Comparison of ENCODE assay signal across 15 mouse cellular contexts in genomic region chr2:20563036-20563435, GRCm38 (mm10).
DNase-seq lines count a peak whose midpoint lies in the region; ATAC-seq lines count a peak whose summit lies in the region.
"Had no signal": no experiment of that assay in that cellular context is flagged by ENCODE, and none has a peak within 500 bp of the region (broad histone marks: within the 10 kb centered on the region; RNA-seq: fewer than 3 reads in every experiment).

No protein-coding gene starts in this region.

- no peak overlapping the region for H3K9ac ChIP-seq in forebrain, embryonic 14.5 days (ENCODE audit: low read length)
- no peak overlapping the region for H3K9ac ChIP-seq in kidney, embryonic 15.5 days
- no peak overlapping the region for H3K9ac ChIP-seq in hindbrain, embryonic 14.5 days
- H3K9ac ChIP-seq: intestine, embryonic 15.5 days; liver, embryonic 13.5 days had no signal

- peak overlapping the region; percentile 63; the same call in 1 of the 2 replicates for H3K27ac ChIP-seq in forebrain, embryonic 10.5 days
- H3K27ac ChIP-seq in forebrain, embryonic 14.5 days (ENCODE audit: low read depth, low read length), result no peak overlapping the region
- peak overlapping the region; percentile 64; the same call in 1 of the 2 replicates for H3K27ac ChIP-seq in kidney, embryonic 15.5 days
- H3K27ac ChIP-seq in hindbrain, embryonic 14.5 days, result no peak overlapping the region
- H3K27ac ChIP-seq: intestine, embryonic 15.5 days; liver, embryonic 13.5 days had no signal

- no peaks in the 10 kb centered on the region for H3K36me3 ChIP-seq in forebrain, embryonic 10.5 days (replicated peaks)
- no peaks in the 10 kb centered on the region for H3K36me3 ChIP-seq in forebrain, embryonic 14.5 days (ENCODE audit: control insufficient read depth, insufficient read depth, low read length)
- H3K36me3 ChIP-seq in kidney, embryonic 15.5 days, result peaks cover 10% of the 10 kb centered on the region; the same call in 1 of the 2 replicates
- H3K36me3 ChIP-seq in hindbrain, embryonic 14.5 days (replicated peaks; ENCODE audit: control insufficient read depth, insufficient read depth), result no peaks in the 10 kb centered on the region
- H3K36me3 ChIP-seq: intestine, embryonic 15.5 days; liver, embryonic 13.5 days had no signal

- H3K4me1 ChIP-seq in forebrain, embryonic 10.5 days, result peaks cover 21% of the 10 kb centered on the region
- H3K4me1 ChIP-seq in forebrain, embryonic 14.5 days (ENCODE audit: control insufficient read depth, insufficient read depth, low read length), result no peaks in the 10 kb centered on the region
- peaks cover 32% of the 10 kb centered on the region for H3K4me1 ChIP-seq in kidney, embryonic 15.5 days
- H3K4me1 ChIP-seq in hindbrain, embryonic 14.5 days (replicated peaks; ENCODE audit: control insufficient read depth, insufficient read depth, low read length), result no peaks in the 10 kb centered on the region
- H3K4me1 ChIP-seq: liver, embryonic 13.5 days had no signal

- no peak for DNase-seq in forebrain, embryonic 10.5 days (ENCODE audit: extremely low spot score, low spot score)
- DNase-seq in forebrain, embryonic 14.5 days (ENCODE audit: low spot score), result no peak
- DNase-seq in kidney, postnatal 25 days, result no peak
- DNase-seq in R1 (ENCODE audit: low read depth, low spot score), result peak; percentile 82
- peak; percentile 20 for DNase-seq in forelimb bud, embryonic 11.5 days (ENCODE audit: low read depth, low spot score)
- no peak for DNase-seq in hindbrain, embryonic 14.5 days (ENCODE audit: low spot score)
- DNase-seq: cerebellum, adult 9-10 months; heart, postnatal 36 days; liver, embryonic 13.5 days; lung, postnatal 4 days had no signal

- no peak overlapping the region for H3K4me2 ChIP-seq in forebrain, embryonic 14.5 days (ENCODE audit: low read length)
- no peak overlapping the region for H3K4me2 ChIP-seq in kidney, embryonic 15.5 days
- no peak overlapping the region for H3K4me2 ChIP-seq in hindbrain, embryonic 14.5 days (replicated peaks)
- H3K4me2 ChIP-seq: intestine, embryonic 15.5 days; liver, embryonic 13.5 days had no signal

- no peaks in the 10 kb centered on the region for H3K27me3 ChIP-seq in forebrain, embryonic 10.5 days (ENCODE audit: poor library complexity, severe bottlenecking)
- no peaks in the 10 kb centered on the region for H3K27me3 ChIP-seq in forebrain, embryonic 14.5 days (replicated peaks; ENCODE audit: control insufficient read depth, insufficient read depth, low read length)
- H3K27me3 ChIP-seq in kidney, embryonic 15.5 days, result no peaks in the 10 kb centered on the region
- H3K27me3 ChIP-seq in hindbrain, embryonic 14.5 days (ENCODE audit: control insufficient read depth, insufficient read depth, low read length), result no peaks in the 10 kb centered on the region
- H3K27me3 ChIP-seq: intestine, embryonic 15.5 days; liver, embryonic 13.5 days had no signal

- no peaks in the 10 kb centered on the region for H3K9me3 ChIP-seq in forebrain, embryonic 10.5 days
- no peaks in the 10 kb centered on the region for H3K9me3 ChIP-seq in forebrain, embryonic 14.5 days (replicated peaks; ENCODE audit: control insufficient read depth, low read length)
- no peaks in the 10 kb centered on the region for H3K9me3 ChIP-seq in kidney, embryonic 15.5 days (replicated peaks)
- H3K9me3 ChIP-seq in hindbrain, embryonic 14.5 days (ENCODE audit: control insufficient read depth, low read length), result no peaks in the 10 kb centered on the region
- H3K9me3 ChIP-seq: intestine, embryonic 15.5 days; liver, embryonic 13.5 days had no signal

- no peak overlapping the region for H3K4me3 ChIP-seq in forebrain, embryonic 10.5 days
- no peak overlapping the region for H3K4me3 ChIP-seq in forebrain, embryonic 14.5 days (ENCODE audit: low read depth, low read length)
- H3K4me3 ChIP-seq in kidney, embryonic 15.5 days (replicated peaks), result no peak overlapping the region
- no peak overlapping the region for H3K4me3 ChIP-seq in hindbrain, embryonic 14.5 days (replicated peaks; ENCODE audit: low read length)
- H3K4me3 ChIP-seq: erythroblast, embryonic 14.5 days; intestine, embryonic 15.5 days; liver, embryonic 13.5 days had no signal

- 28% methylated on average over 6 of the region's 6 CpGs for whole genome bisulfite sequencing in forebrain, embryonic 10.5 days
- WGBS in forebrain, embryonic 14.5 days, result 43% methylated on average over 6 of the region's 6 CpGs
- WGBS in kidney, embryonic 15.5 days, result 21% methylated on average over 6 of the region's 6 CpGs
- WGBS in hindbrain, embryonic 14.5 days, result 53% methylated on average over 6 of the region's 6 CpGs

- ATAC-seq in forebrain, embryonic 14.5 days, result no peak
- peak; percentile 79 for ATAC-seq in kidney, embryonic 15.5 days (replicated peaks; ENCODE audit: low FRiP score)
- ATAC-seq in erythroid progenitor cell, adult 5-6 weeks (replicated peaks; ENCODE audit: low FRiP score, poor library complexity, severe bottlenecking), result no peak
- no peak for ATAC-seq in hindbrain, embryonic 14.5 days (ENCODE audit: low FRiP score)
- ATAC-seq: activated CD4-positive, CD25-positive, alpha-beta regulatory T cell, adult 4 months; intestine, embryonic 15.5 days had no signal

Comparison
In these comparisons a context has a peak if more than half of its experiments do, and no peak if none do; other contexts are left out.
1. H3K27ac ChIP-seq: peak in forebrain, embryonic 10.5 days (single experiment) and kidney, embryonic 15.5 days (single experiment); none in forebrain, embryonic 14.5 days (single experiment) and hindbrain, embryonic 14.5 days (single experiment).
2. DNase-seq: peak in R1 (single experiment) and forelimb bud, embryonic 11.5 days (single experiment); none in forebrain, embryonic 10.5 days (single experiment), forebrain, embryonic 14.5 days (single experiment), kidney, postnatal 25 days (0 of 2) and hindbrain, embryonic 14.5 days (single experiment).